Mouse (Mus musculus) cortical plate, adult 2 months (tissue): Measurements from ENCODE around the gene Bcar1.

Experiments used
- CTCF ChIP-seq: fragments of 200-500 bp; IDR thresholded peaks from 2 replicates; pipeline ENCODE4 v1.5.1; 2011; ENCODE audit warnings: mild to moderate bottlenecking, control low read depth, low read length; ENCODE audit not compliant: insufficient read depth; ENCODE audit errors: extremely low read depth
- POLR2A ChIP-seq: fragments of 200-500 bp; IDR thresholded peaks from 2 replicates; pipeline ENCODE4 v1.6.1; 2011; ENCODE audit warnings: mild to moderate bottlenecking, low read length, control low read depth; ENCODE audit not compliant: insufficient read depth; ENCODE audit errors: extremely low read depth

- TF ChIP-seq CTCF (no peak), POLR2A (no peak)
These were observed 42.2 kb downstream of the Bcar1 start for GRCm38 (mm10) chr8:111701380-111701779.
